Comparison of ENCODE assay signal across 9 mouse cellular contexts in the genomic region with DNA sequence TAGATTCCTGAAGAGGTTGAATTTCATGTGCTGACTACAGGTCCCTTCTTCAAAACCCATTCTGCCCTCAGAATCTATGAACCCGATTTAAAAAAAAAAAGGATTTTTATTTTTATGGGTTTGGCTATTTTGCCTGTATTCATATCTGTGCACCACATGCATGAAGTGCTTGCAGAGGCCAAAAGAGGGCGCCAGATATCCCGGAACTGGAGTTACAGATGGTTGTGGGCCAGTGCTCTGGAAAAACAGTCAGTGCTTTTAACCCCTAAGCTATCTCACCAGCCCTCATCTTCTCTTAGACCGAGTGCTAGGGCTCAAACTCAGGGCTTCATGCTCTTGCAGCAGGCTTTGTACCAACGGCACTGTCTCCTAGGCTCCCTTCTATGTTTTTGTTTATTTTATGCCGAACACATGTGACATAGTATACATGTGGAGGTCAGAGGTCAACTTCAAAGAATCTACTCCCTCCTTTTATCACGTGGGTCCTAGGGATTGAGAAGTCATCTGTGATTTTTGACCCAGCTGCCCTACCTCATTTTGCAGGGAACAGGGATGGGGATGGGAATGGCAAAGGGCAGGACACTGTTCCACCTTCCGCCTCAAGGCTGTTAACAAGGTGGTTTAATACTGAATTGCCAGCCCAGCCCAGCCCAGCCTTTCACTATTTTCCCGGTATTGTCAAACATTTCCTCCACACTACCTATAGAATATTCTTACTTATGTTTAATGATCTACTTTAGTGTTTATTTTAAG. TPM values are rescaled to one million over a fixed set of nuclear protein-coding genes. Genes with fewer than 3 reads are reported as not detected.
DNase-seq lines count a peak whose midpoint lies in the region; ATAC-seq and TF ChIP-seq lines count a peak whose summit lies in the region.
"Had no signal": no experiment of that assay in that cellular context is flagged by ENCODE, and none has a peak within 500 bp of the region (broad histone marks: within the 10 kb centered on the region; RNA-seq: fewer than 3 reads in every experiment).

No protein-coding gene starts in this region.

- H3K36me3 ChIP-seq in thymus, adult 2 months (ENCODE audit: control insufficient read depth, insufficient read depth, low read length): no peaks in the 10 kb centered on the region
- H3K36me3 ChIP-seq: midbrain, embryonic 12.5 days had no signal

- H3K4me3 ChIP-seq in thymus, adult 2 months (ENCODE audit: control insufficient read depth, insufficient read depth, low read length): no peak overlapping the region
- H3K4me3 ChIP-seq: midbrain, embryonic 12.5 days had no signal

- WGBS in thymus, adult 2 months: 77% methylated on average over 9 of the region's 9 CpGs

- no peak for ATAC-seq in monocyte, adult 5-6 weeks (replicated peaks; ENCODE audit: insufficient number of reproducible peaks, low FRiP score, low TSS enrichment, poor library complexity, severe bottlenecking)

- TF ChIP-seq CTCF in thymus, adult 2 months (IDR thresholded peaks at IDR 0.05; ENCODE audit: borderline replicate concordance, control insufficient read depth, extremely low read depth, insufficient read depth, low read length, poor library complexity): no peak

- no peak overlapping the region for H3K27ac ChIP-seq in thymus, adult 2 months (ENCODE audit: control insufficient read depth, insufficient read depth, low read length)
- H3K27ac ChIP-seq: midbrain, embryonic 12.5 days had no signal

- no peak for TF ChIP-seq POLR2A in thymus, adult 2 months (IDR thresholded peaks at IDR 0.05; ENCODE audit: control insufficient read depth, extremely low read depth, insufficient read depth, low read length, poor library complexity)

- no peaks in the 10 kb centered on the region for H3K4me1 ChIP-seq in thymus, adult 2 months (replicated peaks; ENCODE audit: control insufficient read depth, insufficient read depth, low read length)
- H3K4me1 ChIP-seq: midbrain, embryonic 12.5 days had no signal

- DNase-seq in gastrocnemius, postnatal 10 days: peak; percentile 28
- no peak for DNase-seq in gastrocnemius, postnatal 36 days
- peak; percentile 42 for DNase-seq in thymus, adult 2 months
- no peak for DNase-seq in thymus, adult 18-20 months
- peak; percentile 26 to 69 for DNase-seq in kidney, postnatal 36 days
- no peak for DNase-seq in frontal cortex, postnatal 25 days (ENCODE audit: low spot score in 2 of 2)
- DNase-seq in frontal cortex, postnatal 36 days (ENCODE audit: low spot score in 2 of 2): no peak

- intact Hi-C loops in gastrocnemius, postnatal 36 days (cut with DNase I): no loop called here

- no peaks in the 10 kb centered on the region for H3K27me3 ChIP-seq in thymus, adult 2 months (ENCODE audit: control insufficient read depth, insufficient read depth, low read length)
- H3K27me3 ChIP-seq: midbrain, embryonic 12.5 days had no signal

RNA-seq across cellular contexts. Expression of a gene that starts 30.3 kb away (rescaled TPM):
- total RNA-seq in gastrocnemius, postnatal 10 days (2021): 10 to 100 TPM; 34.7 to 41.4 TPM
- total RNA-seq in gastrocnemius, postnatal 36 days (2021): 10 to 100 TPM; 22.5 to 23.0 TPM
- 17.9 and 19.2 TPM in 2 replicates for polyA plus RNA-seq in thymus, adult 2 months (2012; rRNA removed)
- 55.9 to 74.6 TPM (median 67.4 TPM) in 3 replicates for total RNA-seq in monocyte, adult 5-6 weeks (2017)

Comparison
In these comparisons a context has a peak if more than half of its experiments do, and no peak if none do; other contexts are left out.
1. DNase-seq: peak in gastrocnemius, postnatal 10 days (single experiment), thymus, adult 2 months (single experiment) and kidney, postnatal 36 days (2 of 2); none in gastrocnemius, postnatal 36 days (0 of 2), thymus, adult 18-20 months (0 of 2), frontal cortex, postnatal 25 days (0 of 2) and frontal cortex, postnatal 36 days (0 of 2).